Mouse (Mus musculus): ENCODE results near the gene Nlrc4. TPM values are rescaled to one million over a fixed set of nuclear protein-coding genes. Genes with fewer than 3 reads are reported as not detected.

Gene Nlrc4
- polyA plus RNA-seq, 1 experiment from 2014 or later: 3.8 TPM

- ATAC-seq (ENCODE audit: insufficient read depth, low FRiP score): no peak
- Histone ChIP-seq H3K27me3 (ENCODE audit: control insufficient read depth, insufficient read depth, low read length) (no peaks in the 10 kb centered on the region), H3K27ac (ENCODE audit: low read length) (no peak overlapping the region), H3K4me3 (replicated peaks; ENCODE audit: low read length) (no peak overlapping the region), H3K4me2 (ENCODE audit: low read depth, low read length) (no peak overlapping the region), H3K9me3 (replicated peaks; ENCODE audit: control insufficient read depth, low read length) (no peaks in the 10 kb centered on the region), H3K36me3 (ENCODE audit: control insufficient read depth, insufficient read depth, low read length) (no peaks in the 10 kb centered on the region), H3K4me1 (ENCODE audit: control insufficient read depth, insufficient read depth, low read length) (no peaks in the 10 kb centered on the region), H3K9ac (ENCODE audit: low read length) (no peak overlapping the region)
- WGBS: 90% methylated on average over 10 of the region's 10 CpGs
These were observed 9.2 kb downstream of the Nlrc4 start for GRCm38 (mm10) chr17:74449776-74450175.

GRCm38 (mm10) chr17:74440486-74440885 is 18.5 kb downstream of the Nlrc4 start:
- no peaks in the 10 kb centered on the region for H3K27me3 ChIP-seq (ENCODE audit: control insufficient read depth, insufficient read depth, low read length)
- no peaks in the 10 kb centered on the region for H3K9me3 ChIP-seq (replicated peaks; ENCODE audit: control insufficient read depth, low read length)
- H3K4me1 ChIP-seq (ENCODE audit: control insufficient read depth, insufficient read depth, low read length): no peaks in the 10 kb centered on the region
- no peak for ATAC-seq (ENCODE audit: insufficient read depth, low FRiP score)
- no peak overlapping the region for H3K4me2 ChIP-seq (ENCODE audit: low read depth, low read length)
- no peak overlapping the region for H3K9ac ChIP-seq (ENCODE audit: low read length)
- no peak overlapping the region for H3K4me3 ChIP-seq (replicated peaks; ENCODE audit: low read length)
- no peak overlapping the region for H3K27ac ChIP-seq (ENCODE audit: low read length)
- H3K36me3 ChIP-seq (ENCODE audit: control insufficient read depth, insufficient read depth, low read length): no peaks in the 10 kb centered on the region
- WGBS: 70% methylated on average over 5 of the region's 5 CpGs

- H3K4me2 ChIP-seq (ENCODE audit: low read depth, low read length): no peak overlapping the region
- ATAC-seq (ENCODE audit: insufficient read depth, low FRiP score): no peak
- WGBS: 69% methylated on average over 9 of the region's 9 CpGs
- no peaks in the 10 kb centered on the region for H3K4me1 ChIP-seq (ENCODE audit: control insufficient read depth, insufficient read depth, low read length)
- no peak overlapping the region for H3K4me3 ChIP-seq (replicated peaks; ENCODE audit: low read length)
- no peak overlapping the region for H3K9ac ChIP-seq (ENCODE audit: low read length)
- no peak overlapping the region for H3K27ac ChIP-seq (ENCODE audit: low read length)
- no peaks in the 10 kb centered on the region for H3K27me3 ChIP-seq (ENCODE audit: control insufficient read depth, insufficient read depth, low read length)
- no peaks in the 10 kb centered on the region for H3K9me3 ChIP-seq (replicated peaks; ENCODE audit: control insufficient read depth, low read length)
- no peaks in the 10 kb centered on the region for H3K36me3 ChIP-seq (ENCODE audit: control insufficient read depth, insufficient read depth, low read length)
These were observed 21.2 kb downstream of the Nlrc4 start for GRCm38 (mm10) chr17:74437762-74438161.

DNA sequence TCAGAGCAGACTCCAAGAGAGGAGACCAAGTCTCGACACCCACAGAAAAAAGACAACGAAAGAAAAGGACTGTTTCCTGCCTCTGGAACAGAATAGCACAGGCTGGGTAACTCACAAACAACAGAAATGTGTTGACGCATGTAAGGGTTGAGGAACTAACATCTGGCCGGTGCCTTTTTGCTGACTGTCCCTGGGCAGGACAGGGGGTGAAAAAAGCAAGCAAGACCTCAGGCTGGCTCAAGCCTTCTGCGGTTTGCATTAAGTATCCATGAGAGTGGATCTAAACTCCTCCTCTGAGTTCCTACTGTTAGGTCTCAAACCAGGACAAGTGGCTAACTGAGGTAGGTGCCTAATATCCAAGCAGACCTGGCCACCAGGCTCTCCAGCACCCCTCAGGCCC is 26.3 kb downstream of the Nlrc4 start:
- Histone ChIP-seq H3K4me2 (ENCODE audit: low read depth, low read length) (no peak overlapping the region), H3K27me3 (ENCODE audit: control insufficient read depth, insufficient read depth, low read length) (no peaks in the 10 kb centered on the region), H3K27ac (ENCODE audit: low read length) (no peak overlapping the region), H3K36me3 (ENCODE audit: control insufficient read depth, insufficient read depth, low read length) (0 out of 2 replicates have a peak, but pooled peaks cover 4% of the 10 kb centered on the region), H3K9me3 (replicated peaks; ENCODE audit: control insufficient read depth, low read length) (no peaks in the 10 kb centered on the region), H3K4me1 (ENCODE audit: control insufficient read depth, insufficient read depth, low read length) (0 out of 2 replicates have a peak, but pooled peaks cover 5% of the 10 kb centered on the region), H3K4me3 (replicated peaks; ENCODE audit: low read length) (no peak overlapping the region), H3K9ac (ENCODE audit: low read length) (no peak overlapping the region)
- WGBS: 79% methylated on average over 5 of the region's 5 CpGs
- ATAC-seq (ENCODE audit: insufficient read depth, low FRiP score): no peak

- ATAC-seq (ENCODE audit: insufficient read depth, low FRiP score): 0 out of 2 replicates have a peak, but pooled peaks have one; percentile 31
- Histone ChIP-seq H3K9ac (ENCODE audit: low read length) (no peak overlapping the region), H3K27me3 (ENCODE audit: control insufficient read depth, insufficient read depth, low read length) (no peaks in the 10 kb centered on the region), H3K27ac (ENCODE audit: low read length) (no peak overlapping the region), H3K4me3 (replicated peaks; ENCODE audit: low read length) (no peak overlapping the region), H3K9me3 (replicated peaks; ENCODE audit: control insufficient read depth, low read length) (no peaks in the 10 kb centered on the region), H3K4me2 (ENCODE audit: low read depth, low read length) (no peak overlapping the region), H3K36me3 (ENCODE audit: control insufficient read depth, insufficient read depth, low read length) (0 out of 2 replicates have a peak, but pooled peaks cover 4% of the 10 kb centered on the region), H3K4me1 (ENCODE audit: control insufficient read depth, insufficient read depth, low read length) (0 out of 2 replicates have a peak, but pooled peaks cover 5% of the 10 kb centered on the region)
- 74% methylated on average over 13 of the region's 13 CpGs for WGBS
These were observed 27.5 kb downstream of the Nlrc4 start for GRCm38 (mm10) chr17:74431481-74431880.

- Histone ChIP-seq H3K4me3 (replicated peaks; ENCODE audit: low read length) (no peak overlapping the region), H3K27me3 (ENCODE audit: control insufficient read depth, insufficient read depth, low read length) (no peaks in the 10 kb centered on the region), H3K9ac (ENCODE audit: low read length) (no peak overlapping the region), H3K36me3 (ENCODE audit: control insufficient read depth, insufficient read depth, low read length) (0 out of 2 replicates have a peak, but pooled peaks cover 4% of the 10 kb centered on the region), H3K4me1 (ENCODE audit: control insufficient read depth, insufficient read depth, low read length) (0 out of 2 replicates have a peak, but pooled peaks cover 5% of the 10 kb centered on the region), H3K9me3 (replicated peaks; ENCODE audit: control insufficient read depth, low read length) (no peaks in the 10 kb centered on the region), H3K27ac (ENCODE audit: low read length) (no peak overlapping the region), H3K4me2 (ENCODE audit: low read depth, low read length) (no peak overlapping the region)
- ATAC-seq (ENCODE audit: insufficient read depth, low FRiP score): peak; percentile 77; the same call in 1 of the 2 replicates
- WGBS: 62% methylated on average over 8 of the region's 8 CpGs
These were observed 28.9 kb downstream of the Nlrc4 start for GRCm38 (mm10) chr17:74430074-74430473.

- Histone ChIP-seq H3K9ac (ENCODE audit: low read length) (no peak overlapping the region), H3K9me3 (replicated peaks; ENCODE audit: control insufficient read depth, low read length) (no peaks in the 10 kb centered on the region), H3K36me3 (ENCODE audit: control insufficient read depth, insufficient read depth, low read length) (peaks cover 21% of the 10 kb centered on the region), H3K4me3 (replicated peaks; ENCODE audit: low read length) (no peak overlapping the region), H3K4me1 (ENCODE audit: control insufficient read depth, insufficient read depth, low read length) (no peaks in the 10 kb centered on the region), H3K27me3 (ENCODE audit: control insufficient read depth, insufficient read depth, low read length) (no peaks in the 10 kb centered on the region), H3K27ac (ENCODE audit: low read length) (no peak overlapping the region), H3K4me2 (ENCODE audit: low read depth, low read length) (no peak overlapping the region)
- WGBS: 89% methylated on average over 12 of the region's 12 CpGs
- ATAC-seq (ENCODE audit: insufficient read depth, low FRiP score): no peak
These were observed 34.4 kb downstream of the Nlrc4 start for GRCm38 (mm10) chr17:74424401-74425005.

DNA sequence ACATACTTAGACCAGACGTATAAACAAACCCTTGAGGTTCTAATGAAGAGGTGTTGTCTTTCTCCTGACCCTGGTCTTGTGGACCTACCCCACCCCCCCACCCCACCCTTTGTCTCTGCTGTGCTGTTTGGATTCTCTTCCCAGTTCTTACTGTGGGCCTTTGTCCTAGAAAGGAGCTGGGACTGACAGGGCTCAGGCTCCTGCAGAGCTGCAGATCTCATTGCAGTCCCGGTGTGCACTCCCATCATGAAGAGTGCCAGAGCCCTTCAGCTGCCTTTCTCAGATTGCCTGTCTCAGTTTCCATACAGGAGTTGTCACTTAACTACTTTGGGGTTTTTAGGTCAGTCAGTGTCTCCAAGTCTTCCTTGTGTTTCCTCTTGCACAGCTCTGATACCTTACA is 38.3 kb downstream of the Nlrc4 start:
- no peak for ATAC-seq (ENCODE audit: insufficient read depth, low FRiP score)
- Histone ChIP-seq H3K4me2 (ENCODE audit: low read depth, low read length) (no peak overlapping the region), H3K27ac (ENCODE audit: low read length) (no peak overlapping the region), H3K9me3 (replicated peaks; ENCODE audit: control insufficient read depth, low read length) (no peaks in the 10 kb centered on the region), H3K4me3 (replicated peaks; ENCODE audit: low read length) (no peak overlapping the region), H3K27me3 (ENCODE audit: control insufficient read depth, insufficient read depth, low read length) (no peaks in the 10 kb centered on the region), H3K9ac (ENCODE audit: low read length) (no peak overlapping the region), H3K36me3 (ENCODE audit: control insufficient read depth, insufficient read depth, low read length) (peaks cover 19% of the 10 kb centered on the region), H3K4me1 (ENCODE audit: control insufficient read depth, insufficient read depth, low read length) (no peaks in the 10 kb centered on the region)
- WGBS: 67% methylated on average over 2 of the region's 2 CpGs

DNA sequence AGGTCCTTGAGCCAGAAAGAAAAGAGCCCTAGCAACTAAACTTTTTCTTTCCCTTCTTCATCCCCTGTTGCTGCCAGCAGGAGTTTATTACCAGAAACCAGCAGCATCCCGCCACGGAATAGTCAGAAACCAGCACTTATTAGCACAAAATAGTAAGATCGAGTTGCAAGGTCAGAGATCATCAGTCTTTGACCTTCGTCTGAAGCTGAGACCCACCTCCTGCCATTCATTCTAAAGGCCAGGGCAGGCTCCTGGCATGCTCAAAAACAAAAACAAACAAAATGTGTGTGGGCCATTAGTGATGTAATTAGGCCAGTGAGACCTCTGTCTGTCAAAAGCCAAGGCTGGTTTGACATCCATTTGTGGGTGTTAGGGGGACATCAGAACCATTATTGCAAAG is 40.8 kb downstream of the Nlrc4 start:
- WGBS: 43% methylated on average over 4 of the region's 4 CpGs
- Histone ChIP-seq H3K9ac (ENCODE audit: low read length) (no peak overlapping the region), H3K9me3 (replicated peaks; ENCODE audit: control insufficient read depth, low read length) (no peaks in the 10 kb centered on the region), H3K36me3 (ENCODE audit: control insufficient read depth, insufficient read depth, low read length) (peaks cover 17% of the 10 kb centered on the region), H3K4me3 (replicated peaks; ENCODE audit: low read length) (no peak overlapping the region), H3K4me2 (ENCODE audit: low read depth, low read length) (no peak overlapping the region), H3K4me1 (ENCODE audit: control insufficient read depth, insufficient read depth, low read length) (no peaks in the 10 kb centered on the region), H3K27ac (ENCODE audit: low read length) (no peak overlapping the region), H3K27me3 (ENCODE audit: control insufficient read depth, insufficient read depth, low read length) (no peaks in the 10 kb centered on the region)
- ATAC-seq (ENCODE audit: insufficient read depth, low FRiP score): no peak
